Mouse (Mus musculus): ENCODE measurements around the gene Pgpep1.

Pgpep1 gene

DNA sequence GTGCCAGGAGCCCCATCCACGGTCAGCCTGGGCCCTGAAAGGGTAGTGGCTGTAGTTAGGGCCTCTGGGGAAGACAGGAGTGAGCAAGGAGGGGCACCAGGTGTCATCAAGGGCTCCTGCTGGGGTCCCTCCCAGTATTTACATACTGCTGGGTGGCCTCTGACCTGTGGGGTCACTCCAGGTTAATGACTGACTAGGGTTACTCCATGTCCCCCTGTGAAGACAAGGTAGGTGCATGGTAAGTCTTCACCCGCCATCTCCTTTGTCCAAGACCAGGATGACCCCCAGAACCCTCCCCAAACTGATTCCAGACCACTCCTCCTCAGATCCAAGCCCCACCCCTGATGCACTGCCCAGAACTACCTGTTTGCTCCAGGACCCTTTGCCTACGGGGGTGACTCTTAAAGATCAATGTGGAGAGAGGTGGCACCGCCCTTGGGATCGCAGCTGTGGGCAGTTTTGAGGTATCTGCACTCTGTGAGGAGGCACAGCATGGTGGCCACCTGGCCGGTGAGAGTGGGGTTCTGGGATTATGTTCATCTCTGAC, 27.8 kb downstream of the Pgpep1 start, which contains the start of gene Gdf15:
Gene Gdf15 (minus strand): TSS at position 111 of the 547 bp plus-strand sequence.
- no peak for DNase-seq (ENCODE audit: low spot score in 2 of 2)

DNA sequence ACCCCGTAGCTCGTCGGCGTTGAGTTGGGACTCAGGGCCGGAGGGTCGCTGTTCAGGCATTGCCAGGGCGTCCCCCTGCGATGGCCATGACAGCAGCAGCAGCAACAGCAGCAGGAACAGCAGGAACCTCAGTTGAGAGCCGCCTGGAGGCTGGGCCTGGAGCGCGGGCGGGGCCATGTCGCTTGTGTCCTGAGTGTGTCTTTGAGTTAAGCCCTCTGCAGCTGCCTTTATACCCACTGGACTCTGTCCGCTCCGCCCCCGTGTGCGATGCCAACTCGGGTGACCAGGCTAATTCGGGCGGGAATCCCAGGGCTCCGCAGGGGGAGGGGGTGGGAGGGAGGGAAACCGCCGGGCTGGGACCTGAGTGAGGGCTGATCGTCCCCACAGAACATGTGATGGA, 28.8 kb downstream of the Pgpep1 start:
- DNase-seq (ENCODE audit: low spot score in 2 of 2): no peak

DNA sequence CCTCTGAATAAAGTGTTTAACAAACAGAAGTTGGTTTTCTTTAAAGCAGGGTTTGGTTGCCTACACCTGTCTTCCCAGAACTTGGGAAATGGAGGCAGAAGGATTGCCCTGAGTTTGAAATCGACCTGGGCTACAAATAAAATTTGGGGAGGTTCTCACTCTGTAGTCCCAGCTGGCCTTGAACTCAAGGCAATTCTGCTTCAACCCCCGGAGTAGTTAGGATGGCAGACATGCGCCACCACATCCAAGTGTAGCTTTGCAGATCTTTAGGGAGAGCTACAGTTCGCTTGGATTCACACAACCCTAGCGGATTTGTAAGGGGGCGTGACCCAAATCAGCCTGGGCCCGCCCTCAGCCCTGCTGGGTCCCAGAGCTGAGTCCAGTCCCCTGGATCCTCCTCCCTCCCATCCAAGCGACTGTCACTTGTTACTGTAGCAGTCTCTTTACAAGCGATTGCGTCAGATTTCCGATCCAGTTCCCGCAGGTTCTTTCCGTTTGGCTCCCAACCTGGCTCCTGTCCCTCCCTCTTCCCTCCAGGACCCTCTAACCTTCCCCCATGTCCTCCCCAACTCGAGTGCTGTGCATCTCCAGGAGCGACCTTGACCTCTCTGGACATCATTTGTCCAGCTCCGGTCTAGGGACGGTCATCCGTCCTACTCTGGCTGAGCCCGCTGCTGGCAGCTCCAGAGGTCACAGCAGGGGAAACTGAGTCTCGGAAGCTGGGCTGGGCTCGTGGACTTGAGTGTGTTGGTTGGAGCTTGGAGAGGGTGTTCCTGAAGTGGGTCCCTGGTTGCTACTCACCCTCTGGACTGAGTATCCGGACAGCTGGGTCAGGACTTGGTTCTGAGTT, 29.4 kb downstream of the Pgpep1 start:
- no peak for DNase-seq (ENCODE audit: low spot score in 2 of 2)

DNA sequence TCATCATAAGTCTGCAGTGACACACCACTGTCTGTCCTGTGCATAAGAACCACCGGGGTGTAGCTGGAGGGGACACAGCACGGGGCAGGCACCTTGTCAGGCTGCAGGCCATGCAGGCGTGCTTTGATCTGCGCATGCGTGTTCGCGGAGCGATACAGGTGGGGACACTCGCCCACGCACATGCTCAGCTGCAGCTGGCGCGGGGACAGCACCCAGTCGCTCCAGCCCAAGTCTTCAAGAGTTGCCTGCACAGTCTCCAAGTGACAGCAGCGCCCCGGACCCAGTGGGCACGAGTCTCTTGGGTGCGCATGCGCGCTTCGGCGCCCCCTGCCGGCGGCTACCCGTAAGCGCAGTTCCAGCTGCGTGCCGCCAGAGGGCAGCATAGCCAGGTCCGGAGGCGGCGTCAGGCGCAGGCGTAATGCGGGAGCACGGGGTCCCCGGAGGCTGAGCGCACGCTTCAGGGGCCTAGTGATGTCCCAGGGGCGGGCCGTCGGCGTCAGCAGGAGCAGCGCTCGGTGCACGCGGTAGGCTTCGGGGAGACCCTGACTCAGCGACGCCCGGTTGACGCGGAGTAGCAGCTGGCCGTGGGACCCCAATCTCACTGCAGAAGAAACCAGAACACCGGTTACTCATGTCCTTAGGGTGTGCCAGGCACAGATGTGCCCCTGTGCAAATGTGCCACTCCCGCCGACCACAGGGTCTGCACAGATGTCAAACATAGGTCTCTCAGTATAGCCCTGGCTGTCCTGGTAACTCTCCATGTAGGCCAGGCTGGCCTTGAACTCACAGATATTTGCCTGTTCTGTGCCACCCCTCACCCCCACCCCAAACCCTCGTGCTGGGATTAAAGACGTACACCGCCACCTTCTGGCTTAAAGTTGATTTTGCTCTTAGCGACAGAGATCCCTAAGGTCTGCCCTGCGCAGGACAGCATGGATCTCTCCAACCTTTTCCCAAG, 30.3 kb downstream of the Pgpep1 start:
- peak; percentile 81 to 90 for DNase-seq (ENCODE audit: low spot score in 2 of 2)

DNA sequence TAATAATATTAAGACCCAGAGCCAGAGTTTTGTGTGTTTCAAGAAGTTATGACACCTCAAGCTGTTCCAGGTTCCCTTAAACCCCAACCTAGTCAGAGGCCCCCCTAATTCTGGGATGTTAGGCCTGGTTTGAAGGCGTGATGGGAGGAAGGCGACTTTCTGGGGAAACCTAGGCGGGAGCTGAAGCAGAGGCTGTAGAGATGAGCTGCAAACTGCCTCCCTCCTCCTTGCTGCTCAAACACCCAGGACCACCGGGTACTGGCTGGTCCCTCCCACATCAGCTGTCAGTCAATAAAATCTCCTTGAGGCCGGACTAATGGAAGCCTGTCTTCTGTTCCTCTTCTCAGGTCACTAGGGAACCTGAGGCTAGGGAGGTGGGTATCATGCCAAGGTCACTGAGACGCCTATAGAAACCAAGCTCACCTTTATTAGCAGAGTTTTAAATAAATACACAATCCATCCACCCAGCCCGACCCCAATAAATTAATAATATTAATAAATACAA, 31.1 kb downstream of the Pgpep1 start:
- DNase-seq (ENCODE audit: low spot score in 2 of 2): no peak

DNA sequence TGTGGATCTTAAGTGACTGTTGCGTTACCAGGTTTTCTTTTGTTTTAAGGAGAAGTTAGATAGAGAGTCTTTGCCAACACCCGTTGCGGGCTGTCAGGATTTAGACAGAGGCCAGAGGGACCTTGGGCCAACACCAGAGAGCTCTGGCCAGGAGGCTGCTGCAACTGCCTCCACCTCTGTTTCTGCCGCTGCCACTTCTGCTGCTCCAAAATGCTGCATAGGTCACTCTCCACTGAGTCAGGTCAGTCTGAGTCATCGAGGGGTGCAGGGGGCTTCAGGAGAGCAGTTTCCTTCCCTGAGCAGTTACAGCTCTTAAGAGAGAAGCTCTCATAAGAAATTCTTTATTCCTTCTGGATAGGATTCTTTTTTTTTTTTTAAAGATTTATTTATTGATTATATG, 33.1 kb downstream of the Pgpep1 start:
- DNase-seq (ENCODE audit: low spot score in 2 of 2): no peak

DNA sequence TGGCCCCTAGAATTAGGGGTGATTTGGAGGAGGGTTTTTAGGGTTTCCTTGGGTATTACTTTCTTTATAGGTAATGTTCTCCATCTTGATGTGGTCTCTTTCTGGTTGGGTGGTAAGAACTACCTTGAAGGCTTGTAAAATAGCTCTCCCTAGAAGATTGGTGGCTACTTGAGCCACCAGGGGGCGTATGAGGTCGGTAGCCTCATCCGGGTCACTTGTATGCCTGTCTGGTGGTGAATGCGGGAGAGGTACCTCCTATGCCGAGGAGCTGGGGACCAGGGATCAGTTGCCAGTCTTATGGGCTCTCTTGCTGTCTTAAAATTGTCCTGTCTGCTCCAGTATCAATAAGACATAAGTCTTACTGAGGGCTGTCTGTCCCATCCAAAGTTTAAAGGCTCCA, 35.1 kb downstream of the Pgpep1 start:
- DNase-seq (ENCODE audit: low spot score in 2 of 2): no peak

DNA sequence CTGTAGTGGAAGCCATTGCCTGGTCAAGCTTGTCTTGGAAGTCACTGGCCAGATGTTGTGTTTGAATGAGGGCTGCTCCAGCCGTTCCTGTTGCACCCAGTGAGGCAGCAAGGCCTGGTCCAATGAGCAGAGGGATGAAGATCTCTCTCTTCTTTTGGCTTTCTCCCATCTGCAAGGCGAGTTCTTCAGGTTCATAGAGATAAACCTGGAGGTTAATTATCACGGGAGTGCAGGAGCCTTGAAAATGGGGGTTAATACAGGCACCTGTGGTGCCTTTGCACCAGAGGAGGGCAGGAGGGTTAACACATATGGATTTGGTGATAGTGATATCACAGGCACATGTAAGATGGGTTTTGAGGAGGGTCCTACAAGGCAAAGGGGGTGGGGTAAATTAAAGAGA, 38.0 kb downstream of the Pgpep1 start:
- DNase-seq (ENCODE audit: low spot score in 2 of 2): no peak

DNA sequence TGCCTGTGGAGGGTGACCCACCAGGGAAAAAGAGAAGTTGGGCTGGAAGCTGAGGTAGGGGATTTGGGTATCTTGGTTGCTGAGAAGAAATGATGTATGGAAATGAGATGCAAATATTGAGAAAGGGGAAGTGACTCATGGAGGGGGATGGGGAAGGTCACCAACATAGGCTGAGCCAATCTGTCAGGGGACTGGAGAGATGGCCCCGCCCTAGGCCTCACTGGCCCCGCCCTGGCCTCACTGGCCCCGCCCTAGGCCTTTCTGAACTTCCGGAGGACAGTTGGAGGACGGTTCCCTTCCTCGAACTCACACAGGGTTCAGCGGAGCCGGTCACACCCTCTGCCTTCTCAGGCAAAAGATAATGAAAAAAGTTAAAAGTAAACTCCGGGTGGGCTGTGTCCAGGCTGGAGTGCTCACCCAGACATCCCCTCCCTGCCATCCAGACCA, 41.3 kb downstream of the Pgpep1 start:
- DNase-seq (ENCODE audit: low spot score in 2 of 2): peak; percentile 76 to 79

DNA sequence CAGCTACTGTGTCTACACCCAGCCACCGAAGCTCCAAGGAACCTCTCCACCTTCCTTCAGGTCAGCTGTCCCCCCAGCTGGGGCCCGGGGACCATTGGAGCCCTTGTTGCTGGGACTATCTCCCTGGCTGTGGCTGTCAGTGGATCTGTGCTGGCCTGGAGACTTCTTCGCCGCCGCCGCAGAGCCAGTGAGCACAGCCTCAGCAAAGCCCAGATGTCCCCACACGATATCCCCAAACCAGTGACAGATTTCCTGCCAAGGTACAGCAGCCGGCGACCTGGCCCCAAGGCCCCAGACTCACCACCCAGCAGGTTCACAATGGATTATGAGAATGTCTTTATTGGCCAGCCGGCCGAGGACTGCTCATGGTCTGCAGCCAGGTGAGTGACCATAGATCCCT, 42.2 kb downstream of the Pgpep1 start:
- DNase-seq (ENCODE audit: low spot score in 2 of 2): no peak

DNA sequence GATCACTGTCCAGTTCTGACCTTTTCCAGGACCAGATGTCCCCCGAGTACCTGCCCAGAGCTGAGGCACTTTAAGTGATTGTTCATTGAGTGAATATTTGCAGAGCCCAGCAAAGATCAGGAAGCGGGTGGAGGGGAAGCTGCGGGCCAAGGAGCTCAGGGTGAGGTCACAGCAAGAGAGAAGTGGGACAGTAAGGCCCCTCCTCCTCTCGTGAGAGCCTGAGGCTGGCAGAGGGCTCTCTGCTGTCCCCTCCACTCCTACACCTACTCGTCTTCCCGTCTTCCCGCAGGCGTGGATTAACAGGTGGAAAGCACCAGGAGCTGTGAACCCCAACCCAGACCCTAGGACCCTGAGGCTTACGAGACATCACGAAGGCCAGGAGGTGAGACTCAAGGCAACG, 43.5 kb downstream of the Pgpep1 start:
- DNase-seq (ENCODE audit: low spot score in 2 of 2): no peak

DNA sequence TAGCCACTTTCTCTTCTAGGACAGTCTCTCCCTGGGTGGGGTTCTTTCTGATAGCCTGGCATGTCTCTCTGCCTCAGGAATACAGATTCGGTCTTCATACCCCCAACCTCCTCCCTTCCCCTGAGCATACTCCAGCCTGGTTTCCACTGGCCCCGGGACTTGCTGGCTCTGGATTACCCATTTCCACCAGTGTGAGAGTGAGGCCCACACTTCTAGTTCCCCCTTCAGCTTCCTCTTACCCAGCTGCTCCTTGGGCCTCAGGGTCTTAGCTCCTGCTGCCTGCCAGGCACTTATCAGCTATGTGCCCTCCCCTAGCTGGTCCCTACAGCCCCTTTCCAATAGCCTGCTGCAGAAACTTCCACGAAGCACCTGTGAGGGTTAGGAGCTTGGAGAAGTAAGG, 44.3 kb downstream of the Pgpep1 start, which contains the start of gene Lrrc25:
Gene Lrrc25 (plus strand): TSS at position 262 of the 400 bp plus-strand sequence.
- DNase-seq (ENCODE audit: low spot score in 2 of 2): no peak

DNA sequence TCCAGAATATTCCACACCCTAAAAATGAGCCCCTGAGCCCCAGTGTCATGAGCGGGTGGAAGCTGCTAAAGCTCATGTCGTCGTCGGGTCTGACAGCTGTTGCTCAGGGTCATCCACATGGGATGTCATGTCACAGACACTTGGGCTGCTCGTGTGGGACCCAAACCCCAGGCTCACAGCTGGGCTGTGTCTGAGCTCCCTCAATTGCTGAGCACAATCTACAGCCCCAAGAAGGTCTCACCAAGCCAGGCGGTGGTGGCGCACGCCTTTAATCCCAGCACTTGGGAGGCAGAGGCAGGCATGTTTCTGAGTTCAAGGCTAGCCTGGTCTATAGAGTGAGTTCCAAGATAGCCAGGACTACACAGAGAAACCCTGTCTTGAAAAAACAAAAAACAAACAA, 44.9 kb downstream of the Pgpep1 start:
- DNase-seq (ENCODE audit: low spot score in 2 of 2): no peak

DNA sequence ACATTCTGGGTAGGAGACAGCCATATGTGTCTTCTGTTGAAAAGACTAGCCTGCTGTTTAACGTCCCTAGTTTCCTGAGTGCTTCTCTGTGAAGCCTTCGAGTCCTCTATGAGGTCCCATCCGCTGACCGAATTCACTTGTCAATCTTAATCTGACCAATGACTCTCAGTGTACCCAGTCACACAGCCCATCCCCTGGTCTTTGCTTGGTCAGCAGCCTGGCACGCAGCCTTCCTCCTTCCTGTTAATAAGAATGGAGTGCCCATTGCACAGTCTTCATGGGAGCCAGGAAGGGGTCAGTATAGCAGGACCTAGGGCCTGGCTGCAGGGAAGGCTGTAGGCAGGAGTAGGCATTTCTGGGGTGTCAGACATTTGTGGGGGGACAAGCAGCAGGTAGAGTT, 45.7 kb downstream of the Pgpep1 start:
- no peak for DNase-seq (ENCODE audit: low spot score in 2 of 2)

DNA sequence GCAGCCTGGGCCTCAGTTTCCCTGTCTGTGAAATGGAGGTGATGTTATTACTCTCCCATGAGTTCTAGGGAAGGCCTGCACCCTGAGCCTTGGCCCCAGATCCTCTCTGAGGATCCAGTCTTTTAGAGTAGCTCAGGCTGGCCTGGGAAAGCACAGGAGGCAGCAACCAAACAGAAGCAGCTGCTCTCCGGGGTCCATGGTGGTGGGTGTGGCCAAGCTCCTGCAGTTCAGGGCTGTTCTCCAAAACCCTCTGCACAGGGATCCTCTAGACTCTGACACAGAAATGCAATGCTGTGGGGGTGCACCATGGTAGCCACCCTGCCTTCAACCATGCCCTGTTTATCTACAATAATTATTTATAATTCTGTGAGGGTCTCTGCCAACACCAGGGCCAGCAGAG, 46.4 kb downstream of the Pgpep1 start:
- no peak for DNase-seq (ENCODE audit: low spot score in 2 of 2)

DNA sequence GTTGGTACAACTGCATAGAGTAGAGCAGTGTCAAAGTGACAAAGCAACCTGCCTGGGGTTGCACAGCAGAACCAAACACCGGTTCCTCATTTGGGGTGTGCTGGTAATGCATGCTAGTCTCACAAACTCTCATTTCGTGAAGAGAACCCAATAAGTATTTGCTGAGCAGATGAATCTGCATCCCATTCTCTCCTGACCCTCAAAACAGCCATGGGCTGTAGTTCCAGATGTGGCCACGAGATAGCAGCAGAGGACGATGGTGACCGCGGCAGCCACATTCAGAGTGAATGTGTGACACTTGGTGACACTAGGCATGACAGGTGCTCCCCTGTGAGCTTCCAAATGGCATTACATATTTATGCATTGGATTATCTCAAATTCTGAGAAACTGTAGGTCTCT, 48.3 kb downstream of the Pgpep1 start:
- peak; percentile 88 to 94 for DNase-seq (ENCODE audit: low spot score in 2 of 2)

DNA sequence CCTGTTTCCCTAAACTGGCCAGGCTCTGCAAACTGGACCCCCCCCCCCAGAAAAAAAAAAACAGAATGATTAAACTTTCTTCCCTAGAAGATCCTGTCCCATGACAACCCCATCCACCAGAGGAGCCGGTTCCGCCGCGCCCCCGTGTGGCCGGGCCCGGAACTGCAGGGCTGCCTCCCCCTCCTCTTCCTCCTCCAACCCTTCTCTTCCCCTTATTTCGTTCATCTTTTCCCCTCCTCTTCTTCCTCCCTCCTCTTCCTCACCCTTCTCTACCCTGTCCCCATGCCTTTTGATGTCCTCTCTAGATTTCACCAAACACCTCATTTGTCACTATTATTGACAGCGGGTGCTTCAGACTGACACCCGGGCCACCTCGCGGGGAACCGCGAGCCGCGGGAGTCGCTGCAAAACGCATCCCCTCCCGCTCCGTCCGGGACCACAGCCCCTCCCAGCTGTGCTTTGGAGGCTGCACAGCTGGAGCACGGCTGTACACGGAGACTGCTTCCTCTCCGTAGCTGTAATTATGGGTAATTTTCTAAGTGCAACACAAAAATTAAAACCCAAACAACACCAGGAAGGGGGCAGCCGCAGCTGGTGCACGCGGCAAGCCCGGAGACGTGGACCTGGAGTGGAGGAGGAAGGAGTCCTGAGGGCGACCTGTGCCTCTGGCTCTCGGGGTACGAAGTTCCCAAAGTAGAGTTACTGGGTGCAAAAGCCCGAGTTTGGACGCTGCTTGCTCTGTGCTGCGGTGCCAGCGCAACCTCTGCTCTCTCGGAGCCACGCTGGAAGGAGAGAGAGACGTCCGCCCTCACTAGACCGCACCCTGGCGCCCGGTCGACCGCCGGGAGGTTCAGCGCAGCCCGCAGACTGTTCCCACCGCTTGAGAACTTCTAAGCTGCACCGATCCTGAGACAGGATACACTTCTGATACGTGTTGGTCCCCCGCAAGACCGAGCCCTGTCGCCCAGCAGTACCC, 49.1 kb downstream of the Pgpep1 start:
- DNase-seq (ENCODE audit: low spot score in 2 of 2): peak; percentile 83 to 86

DNA sequence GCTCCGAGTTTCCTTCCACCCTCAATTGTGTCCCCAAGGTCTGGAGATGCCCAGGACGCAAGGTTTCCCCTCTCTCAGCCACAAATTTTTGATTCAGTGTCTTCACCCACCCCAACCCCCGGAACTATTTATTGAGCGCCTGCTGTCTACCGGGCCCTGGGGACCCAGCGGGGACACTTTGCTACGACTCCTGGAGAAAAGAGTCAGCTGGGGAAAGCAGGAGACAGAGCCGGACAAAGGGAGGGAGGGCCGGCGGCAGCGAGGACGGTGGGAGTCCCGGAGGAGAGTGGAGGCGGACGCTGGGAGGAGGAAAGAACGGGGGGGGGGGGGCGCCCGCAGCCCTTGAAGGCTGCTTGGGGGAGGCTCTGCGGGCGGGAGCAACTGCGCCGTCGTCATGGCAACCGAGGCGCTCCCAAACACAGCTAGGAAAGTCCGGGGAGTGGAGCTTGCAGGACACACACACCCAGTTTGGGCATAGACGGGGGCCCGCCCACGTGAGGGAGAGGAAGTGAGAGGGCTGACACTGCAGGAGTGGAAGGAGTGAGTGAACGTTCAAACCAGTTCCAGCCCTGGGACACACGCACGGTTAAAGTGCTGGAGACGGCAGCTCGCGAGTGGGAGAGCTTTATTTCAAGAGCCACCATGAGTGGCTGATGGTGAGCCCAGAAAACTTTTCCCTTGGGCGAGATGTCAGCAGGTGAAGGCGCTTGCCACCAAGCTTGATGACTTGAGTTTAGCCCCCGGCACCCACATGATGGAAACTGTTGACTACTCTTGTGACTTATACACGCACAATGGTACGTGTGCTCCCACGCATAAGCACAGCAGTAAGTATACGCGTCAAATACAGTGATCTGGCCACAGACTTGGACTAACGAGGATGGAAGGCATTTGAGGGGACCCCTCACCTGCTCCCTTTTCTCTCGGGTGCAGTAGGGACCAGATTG, 50.1 kb downstream of the Pgpep1 start:
- peak; percentile 61 to 71 for DNase-seq (ENCODE audit: low spot score in 2 of 2)

DNA sequence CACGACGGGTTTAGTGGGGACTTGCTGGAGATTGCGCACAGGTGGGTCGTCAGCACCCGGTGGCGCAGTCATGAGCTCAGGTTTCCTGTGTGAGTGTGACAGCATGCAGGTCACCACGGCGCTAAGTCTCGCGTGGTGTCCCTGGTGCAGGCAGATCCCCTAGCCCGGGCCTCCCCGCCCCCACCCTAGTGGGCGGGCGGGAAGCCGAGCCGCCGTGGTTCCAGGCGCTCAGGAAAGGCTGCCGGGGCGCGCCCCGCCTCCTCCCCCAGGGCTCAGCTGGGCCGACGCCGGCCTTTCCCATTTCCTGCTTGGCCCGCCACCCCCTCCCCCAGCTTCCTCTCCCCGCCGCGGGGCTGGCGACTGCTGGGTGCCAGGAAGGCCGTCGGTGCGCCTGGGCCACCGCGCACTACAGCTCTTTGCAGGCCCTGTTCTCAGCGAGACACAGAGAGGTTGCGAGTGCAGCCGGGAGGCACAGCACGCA, 50.8 kb downstream of the Pgpep1 start:
- DNase-seq (ENCODE audit: low spot score in 2 of 2): peak; percentile 50 to 61

Data from spleen, postnatal 14 days (tissue).